Mouse (Mus musculus): ENCODE measurements around the gene C1qtnf9.

- TF ChIP-seq MAX (IDR thresholded peaks at IDR 0.05; ENCODE audit: low read depth) (no peak), POLR2A (IDR thresholded peaks at IDR 0.05; ENCODE audit: insufficient read length, low read depth) (no peak), POLR2AphosphoS2 (IDR thresholded peaks at IDR 0.05; ENCODE audit: insufficient read length, low read depth) (no peak), USF1 (IDR thresholded peaks at IDR 0.05; ENCODE audit: low read depth) (no peak), MYOD1 (IDR thresholded peaks at IDR 0.05; ENCODE audit: control insufficient read depth in 1 of 3, insufficient read length in 2 of 3, low read depth in 2 of 3) (no peak), TCF12 (IDR thresholded peaks at IDR 0.05; ENCODE audit: insufficient read depth, poor library complexity, severe bottlenecking) (no peak), TCF3 (IDR thresholded peaks at IDR 0.05; ENCODE audit: insufficient read length, low read depth) (no peak), CEBPB (IDR thresholded peaks at IDR 0.05; ENCODE audit: insufficient read depth, poor library complexity, severe bottlenecking) (no peak), SRF (IDR thresholded peaks at IDR 0.05; ENCODE audit: control insufficient read depth, insufficient read length, low read depth) (no peak)
Observed at GRCm38 (mm10) chr14:60771057-60771456, 3.1 kb downstream of the C1qtnf9 start.
